Mouse (Mus musculus): Measurements from ENCODE around the gene Clec2d. TPM values are rescaled to one million over a fixed set of nuclear protein-coding genes. Genes with fewer than 3 reads are reported as not detected.
A peak's percentile ranks its signal among the peaks of the same experiment; 100 is the strongest.

The Clec2d gene
- total RNA-seq, 2 experiments from 2014 or later: 5.2 to 5.8 TPM

DNA sequence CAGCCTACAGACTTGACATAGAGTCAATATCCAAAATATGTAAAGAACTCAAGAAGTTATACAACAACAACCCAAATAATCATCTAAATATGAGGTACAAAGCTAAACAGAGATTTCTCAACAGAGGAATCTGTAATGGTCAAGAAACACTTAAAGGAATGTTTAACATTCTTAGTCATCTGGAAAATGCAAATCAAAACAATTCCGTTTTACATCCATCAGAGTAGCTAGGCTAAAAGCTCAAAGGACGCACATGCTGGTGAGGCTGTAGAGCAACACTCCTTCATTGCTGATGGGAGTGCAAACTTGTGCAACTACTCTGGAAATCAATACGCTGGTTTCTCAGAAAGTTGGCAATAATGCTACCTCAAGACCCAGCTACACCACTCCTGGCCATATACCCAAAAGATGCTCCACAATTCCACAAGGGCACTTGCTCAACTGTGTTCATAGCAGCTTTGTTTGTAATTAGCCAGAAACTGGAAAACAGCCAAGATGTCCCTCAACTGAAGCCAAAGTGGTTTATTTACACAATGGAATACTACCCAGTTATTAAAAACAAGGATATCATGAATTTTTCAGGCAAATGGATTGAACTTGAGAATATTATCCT lies 41.9 kb downstream of the Clec2d start:
- no peak for DNase-seq (ENCODE audit: low spot score in 2 of 2)

DNA sequence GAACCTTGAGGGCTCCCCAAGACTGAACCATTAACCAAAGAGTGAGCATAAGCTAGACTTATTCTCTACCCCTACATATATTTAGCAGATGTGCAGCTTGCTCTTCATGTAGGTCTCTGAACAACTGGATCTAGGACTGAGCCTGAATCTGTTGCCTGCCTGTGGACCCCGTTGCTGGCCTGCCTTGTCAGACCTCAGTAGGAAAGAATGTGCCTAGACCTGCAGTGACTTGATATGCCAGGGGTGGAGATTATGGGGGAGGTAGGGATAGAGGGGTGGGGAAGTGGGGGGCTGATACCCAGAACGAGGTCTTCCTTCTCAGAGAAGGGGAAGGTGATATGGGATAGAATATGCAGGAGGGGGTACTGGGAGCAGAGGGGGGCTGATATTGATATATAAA lies 43.2 kb downstream of the Clec2d start:
- no peak for DNase-seq (ENCODE audit: low spot score in 2 of 2)

DNA sequence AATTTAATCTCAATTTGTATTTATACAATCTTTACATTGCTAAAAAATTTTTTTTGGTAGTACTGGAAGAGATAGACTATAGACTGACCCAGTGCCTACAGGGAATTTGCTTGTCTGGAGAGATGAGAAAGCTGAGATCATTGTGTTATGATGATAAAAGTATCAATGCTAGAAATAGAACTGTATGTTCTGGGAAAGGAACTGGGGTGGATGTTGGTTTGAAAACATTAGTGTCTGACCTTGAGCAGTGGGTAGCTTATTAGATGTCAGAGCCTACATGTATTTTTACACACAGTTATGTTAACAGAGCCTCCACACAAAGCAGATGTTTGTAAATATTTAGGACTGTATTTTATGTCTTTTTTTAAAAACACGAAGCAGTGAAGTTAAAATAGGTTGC lies 43.7 kb downstream of the Clec2d start:
- no peak for DNase-seq (ENCODE audit: low spot score in 2 of 2)

DNA sequence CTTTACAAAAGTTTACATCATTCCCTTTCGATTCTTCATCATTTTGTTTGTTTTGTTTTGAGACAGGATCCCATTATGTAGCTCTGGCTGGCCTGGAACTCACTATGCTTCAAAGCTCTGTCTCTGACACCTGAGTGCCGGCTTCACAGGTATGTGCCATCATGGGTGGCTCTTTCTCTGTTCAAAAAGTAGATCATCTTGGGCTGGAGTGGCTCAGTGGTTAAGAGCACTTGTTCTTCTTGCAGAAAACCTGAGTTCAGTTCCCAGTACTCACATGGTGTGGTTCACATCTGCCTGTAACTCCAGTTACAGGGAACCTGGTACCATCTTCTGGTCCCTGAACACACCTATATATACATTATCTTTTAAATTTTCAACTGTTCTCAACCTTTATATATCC lies 44.7 kb downstream of the Clec2d start:
- no peak for DNase-seq (ENCODE audit: low spot score in 2 of 2)

DNA sequence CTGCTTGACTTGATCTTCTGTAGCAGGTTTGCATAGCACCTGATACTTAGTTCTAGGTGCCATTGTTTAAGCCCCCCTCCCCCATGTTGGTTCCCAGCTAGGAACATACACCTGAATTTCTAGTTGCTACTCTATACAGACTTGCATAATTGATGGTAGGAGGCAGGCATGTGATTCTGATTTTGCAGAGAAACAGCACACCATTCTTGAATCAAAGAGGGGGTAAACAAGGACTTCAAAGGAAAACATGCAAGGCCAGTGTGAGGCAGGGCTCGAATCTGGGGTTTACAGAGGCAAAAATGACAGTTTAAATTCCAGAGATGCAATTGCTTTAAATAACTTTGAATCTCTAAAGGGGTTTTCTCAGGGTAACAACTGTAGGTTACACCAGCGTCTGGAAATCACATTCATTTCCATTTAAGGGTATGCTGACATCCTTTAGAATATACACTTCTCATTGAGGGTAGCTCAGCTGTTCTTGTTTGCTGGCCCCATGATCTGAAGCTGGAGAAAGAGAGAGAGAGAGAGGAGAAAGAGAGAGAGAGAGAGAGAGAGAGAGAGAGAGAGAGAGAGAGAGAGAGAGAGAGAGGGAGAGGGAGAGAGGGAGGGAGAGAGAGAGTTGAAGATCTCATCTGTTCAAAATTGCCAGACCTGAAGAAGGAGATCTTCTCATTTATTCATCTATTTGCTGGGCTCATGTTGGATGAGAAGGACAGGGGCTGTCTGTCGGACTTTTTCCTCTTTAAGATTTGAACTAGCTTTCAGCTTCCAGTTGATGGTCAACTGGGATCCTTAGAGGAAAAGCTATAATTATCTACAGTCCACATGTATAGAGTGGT lies 48.7 kb downstream of the Clec2d start:
- DNase-seq (ENCODE audit: low spot score in 2 of 2): no peak

DNA sequence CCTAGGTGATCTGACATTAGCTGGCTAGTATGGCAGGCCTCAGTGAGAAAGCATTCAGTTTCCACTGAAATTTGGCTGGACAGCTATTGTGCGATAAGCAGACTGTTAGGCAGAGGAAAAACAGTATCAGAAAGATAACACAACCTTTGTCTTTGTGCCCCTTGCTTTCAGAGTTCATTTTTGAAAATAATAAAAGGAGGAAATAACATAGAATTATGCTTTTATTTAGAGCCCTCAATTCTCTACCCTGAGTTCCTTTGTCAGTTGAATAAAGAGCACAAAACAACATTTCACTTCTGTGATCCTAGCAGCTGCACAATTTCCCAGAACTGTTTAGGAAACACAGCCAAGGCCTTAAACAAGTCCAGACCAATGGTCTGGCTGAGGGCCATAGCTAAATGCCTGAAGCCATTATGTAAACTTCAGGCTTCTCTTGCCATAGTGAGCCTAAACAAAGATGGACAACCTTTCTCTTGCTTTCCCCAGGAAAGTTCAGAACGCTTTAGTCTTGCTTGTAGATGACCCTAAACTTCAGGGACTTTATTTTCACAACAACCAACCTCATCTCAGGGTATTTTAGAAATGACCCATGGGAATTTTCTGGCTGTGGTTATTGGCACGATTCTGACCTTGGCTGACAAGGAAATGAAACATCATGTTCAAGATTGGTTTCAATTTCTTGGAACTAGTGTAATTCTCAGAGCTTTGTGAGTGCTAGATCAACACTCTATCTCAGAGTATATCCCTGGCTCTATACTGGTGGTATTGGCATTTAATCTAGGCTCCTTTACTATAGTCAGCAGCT lies 49.6 kb downstream of the Clec2d start:
- no peak for DNase-seq (ENCODE audit: low spot score in 2 of 2)

DNA sequence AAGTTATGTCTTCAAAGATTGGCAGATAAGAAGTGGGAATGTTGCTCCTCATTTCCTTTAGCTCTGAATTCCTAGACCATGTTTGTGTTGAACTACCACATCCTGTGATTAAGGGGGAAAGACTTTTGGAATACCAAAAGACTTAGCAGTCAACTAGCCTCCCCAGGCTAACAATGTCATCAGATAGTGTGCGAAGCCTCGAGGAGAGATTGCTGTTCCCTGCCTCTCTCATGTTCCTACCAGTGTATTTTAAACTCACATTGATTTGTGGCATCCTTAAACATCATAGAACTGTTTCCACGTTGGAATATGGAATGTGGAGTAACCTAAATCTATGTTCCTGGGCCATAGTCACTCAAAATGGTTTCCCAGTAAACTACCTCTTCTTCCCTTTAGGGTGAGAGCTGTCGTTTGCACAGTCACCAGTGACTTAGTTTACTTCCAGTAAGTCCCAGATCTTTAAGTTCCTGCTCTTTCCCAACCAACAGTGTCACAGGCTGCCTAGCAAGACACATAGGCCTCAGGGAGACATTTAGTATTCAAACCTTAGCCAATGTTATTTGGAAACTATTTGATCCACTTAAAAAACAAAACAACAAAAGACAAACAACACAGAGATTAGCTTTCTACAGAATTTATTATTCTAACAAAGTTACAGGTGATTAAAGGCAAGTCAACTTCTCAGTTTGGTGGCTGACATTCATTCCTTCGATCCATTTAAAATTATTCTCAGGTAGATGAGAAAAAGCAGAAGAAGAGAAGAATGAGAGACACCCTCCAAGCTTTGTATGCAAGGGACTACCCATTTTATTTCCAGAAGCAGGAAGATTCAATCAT lies 51.8 kb downstream of the Clec2d start:
- DNase-seq (ENCODE audit: low spot score in 2 of 2): no peak

DNA sequence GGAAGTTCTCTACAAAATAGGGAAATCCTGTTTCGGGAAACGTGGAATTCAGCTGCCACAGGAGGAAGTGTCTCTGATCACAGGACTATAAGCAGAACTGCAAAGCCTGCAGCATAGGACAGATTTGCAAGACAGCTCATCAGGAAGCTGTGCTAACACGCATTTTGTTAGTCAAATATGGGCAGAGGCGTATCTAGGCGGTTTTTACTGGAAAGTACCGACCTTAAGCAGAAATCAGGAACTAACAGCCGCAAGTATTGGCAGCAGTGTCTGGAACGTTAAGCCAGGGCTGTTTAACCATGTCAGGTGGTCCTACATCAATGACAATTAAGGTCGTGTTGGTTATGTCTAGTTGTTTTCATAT lies 52.4 kb downstream of the Clec2d start:
- DNase-seq (ENCODE audit: low spot score in 2 of 2): peak in 1 of 2 experiments; percentile 13

DNA sequence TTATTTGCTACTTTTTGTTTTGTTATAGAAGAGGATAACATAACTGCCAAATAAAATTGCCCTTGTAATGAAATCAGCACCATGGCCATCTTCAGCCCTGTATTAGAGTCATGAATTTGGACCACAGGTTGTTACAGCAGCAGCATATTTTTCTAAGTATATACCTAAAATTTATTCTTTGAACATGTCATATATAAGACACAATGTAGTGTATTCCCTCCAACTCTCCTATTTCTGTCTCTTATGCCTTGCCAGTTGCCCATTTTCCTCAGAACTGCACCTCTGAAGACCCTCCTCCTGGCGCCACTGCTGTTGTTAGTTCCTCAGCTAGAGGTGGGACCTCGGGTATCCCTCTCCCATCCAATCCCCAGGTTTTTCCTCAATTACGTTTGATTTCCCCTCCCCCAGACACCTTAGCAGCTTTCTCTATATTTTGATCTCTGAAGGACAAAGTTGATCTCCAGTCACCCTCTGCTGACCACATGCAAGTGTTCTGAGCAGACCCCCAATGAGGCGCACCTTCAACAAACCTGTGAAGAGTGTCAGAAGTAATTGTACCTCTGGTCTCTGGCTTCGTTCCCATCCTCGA lies 53.0 kb downstream of the Clec2d start:
- no peak for DNase-seq (ENCODE audit: low spot score in 2 of 2)

DNA sequence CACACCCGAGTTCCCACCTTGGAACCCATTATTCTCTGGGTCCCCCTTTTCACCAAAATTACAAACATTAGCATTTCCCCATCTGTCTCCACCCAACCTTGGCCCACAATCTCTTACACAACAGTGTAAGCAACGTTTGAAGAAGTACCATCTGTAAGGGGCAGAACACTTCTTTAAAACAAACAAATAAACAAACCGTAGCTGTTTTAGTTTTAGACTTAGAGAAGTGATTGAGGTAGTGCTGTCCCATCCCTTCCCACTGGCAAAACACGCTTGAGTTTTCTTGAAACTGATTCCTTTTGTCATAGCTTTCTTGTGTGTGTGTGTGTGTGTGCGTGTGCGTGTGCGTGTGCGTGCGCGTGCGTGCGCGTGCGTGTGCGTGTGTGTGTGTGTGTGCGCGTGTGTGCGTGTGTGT lies 53.5 kb downstream of the Clec2d start:
- no peak for DNase-seq (ENCODE audit: low spot score in 2 of 2)

DNA sequence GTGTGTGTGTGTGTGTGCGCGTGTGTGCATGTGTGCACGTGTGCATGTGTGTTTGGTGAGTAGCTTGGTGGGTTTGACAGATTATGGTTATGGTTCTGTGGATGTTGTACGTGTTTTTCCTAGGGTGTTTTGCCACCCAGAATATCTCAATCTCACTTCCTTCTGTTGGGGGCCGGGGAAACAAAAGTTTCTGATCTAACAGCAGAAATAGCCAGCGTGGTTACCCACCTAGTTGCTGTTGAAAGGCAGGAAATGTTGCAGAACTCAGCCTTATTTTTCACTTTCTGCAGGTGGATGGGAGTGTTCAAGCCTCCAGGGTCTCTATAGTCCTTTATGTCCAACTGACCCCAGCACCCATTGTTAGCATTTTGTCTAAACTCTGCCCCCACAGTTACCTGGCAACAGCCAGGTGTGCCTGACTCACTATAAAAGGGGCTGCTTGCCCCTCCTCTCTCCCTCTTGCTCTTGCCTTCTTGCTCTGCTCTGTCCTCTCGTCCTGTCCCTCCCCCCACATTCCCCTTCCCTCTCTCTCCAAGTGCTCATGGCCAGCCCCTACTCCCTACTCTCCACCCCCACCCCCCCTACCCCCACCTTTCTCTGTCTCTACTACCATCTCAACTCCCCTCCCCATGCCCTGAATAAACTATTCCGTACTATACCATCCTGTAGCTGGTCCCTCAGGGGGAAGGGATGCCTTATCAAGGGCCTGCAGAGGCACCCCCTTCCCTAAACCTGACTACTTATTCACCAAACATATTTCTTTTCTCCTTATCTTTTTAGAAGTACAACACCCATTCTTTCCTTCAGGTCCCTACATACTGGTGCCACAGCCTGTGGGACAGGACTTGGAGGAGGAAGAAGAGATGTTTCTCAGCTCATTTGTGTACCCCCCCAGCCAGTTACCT lies 54.3 kb downstream of the Clec2d start:
- no peak for DNase-seq (ENCODE audit: low spot score in 2 of 2)

DNA sequence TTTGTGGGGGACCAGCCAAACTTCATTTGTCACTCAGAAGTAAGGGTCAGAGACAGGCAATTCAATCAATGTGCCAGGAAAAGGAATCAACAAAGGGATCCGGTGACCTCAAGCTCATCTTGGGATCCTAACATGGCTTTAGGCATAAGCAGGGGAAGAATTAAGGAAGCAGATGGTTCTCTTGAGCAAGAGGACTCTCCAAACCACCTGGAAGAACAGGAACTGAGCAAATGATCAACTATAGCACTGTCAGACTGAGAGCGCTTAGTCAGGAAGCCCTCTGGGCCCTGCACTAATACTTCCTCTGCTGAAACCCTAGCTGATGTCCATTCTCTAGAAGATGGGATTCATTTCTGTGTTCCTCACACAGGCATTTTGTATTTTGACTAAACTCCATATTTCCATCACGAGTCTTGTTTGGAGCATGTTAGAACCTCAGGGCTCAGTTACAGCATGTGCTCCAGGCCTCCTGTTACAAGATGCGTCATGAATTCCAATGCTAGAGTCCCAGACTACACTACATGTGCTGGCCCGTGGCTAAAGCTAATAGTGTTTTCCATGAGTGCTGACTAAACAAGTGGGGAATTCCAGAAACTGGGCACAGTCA lies 55.5 kb downstream of the Clec2d start:
- no peak for DNase-seq (ENCODE audit: low spot score in 2 of 2)

Small RNA genes within 50 kb of the gene (microRNA-seq; reads per million reads assigned to microRNA genes)
- gene Gm27514: 0 reads per million in 2 experiments

Other genes starting within 250 kb of the Clec2d start
- gene Clec2g, start 246.2 kb upstream of the Clec2d start, total RNA-seq (2021): not detected
- gene Klrb1f, start 134.7 kb upstream of the Clec2d start, total RNA-seq (2021): not detected
- gene Clec2e, start 79.7 kb upstream of the Clec2d start, total RNA-seq (2021): not detected
- gene Cd69, start 94.8 kb downstream of the Clec2d start, total RNA-seq (2021): not detected
- not detected for gene 4922502D21Rik, start 151.2 kb downstream of the Clec2d start, total RNA-seq (2021)
- not detected for gene Clec12a, start 162.1 kb downstream of the Clec2d start, total RNA-seq (2021)
- gene Clec12b, start 205.3 kb downstream of the Clec2d start, total RNA-seq (2021): not detected
- gene Clec1b, start 216.7 kb downstream of the Clec2d start, total RNA-seq (2021): under 1 TPM; 0.32 to 0.62 TPM
- gene Clec9a, start 228.2 kb downstream of the Clec2d start, total RNA-seq (2021): not detected

All from layer of hippocampus, postnatal 10 days (tissue).